Mouse (Mus musculus): ENCODE measurements at regions not wholly inside any gene's neighbourhood (a gene's known extent, or its start where the extent isn't known, plus 50 kb on each side); places are given as distances from the start of the nearest gene placed in this dataset.

DNA sequence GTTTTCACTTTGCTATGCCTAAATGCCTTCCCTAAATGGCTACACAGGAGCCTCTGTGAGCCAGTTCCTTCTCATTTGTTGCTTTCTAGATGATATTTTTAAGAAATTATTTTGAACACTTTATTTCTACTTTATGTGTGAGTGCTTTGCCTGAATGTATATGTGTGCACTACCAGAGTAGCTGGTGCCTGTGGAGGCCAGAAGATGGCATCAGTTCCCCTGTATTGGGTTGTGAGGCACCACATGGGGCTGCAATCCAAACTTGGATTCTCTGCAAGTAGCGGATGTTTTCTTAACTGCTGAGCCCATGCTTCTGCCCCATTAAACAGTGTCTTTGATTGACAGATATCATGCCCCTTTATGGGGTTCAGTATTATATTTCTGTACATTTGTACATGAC lies 103.7 kb downstream of the Lyplal1 start:
- TF ChIP-seq CTCF (IDR thresholded peaks at IDR 0.05; ENCODE audit: low read depth, low read length): peak; percentile 6
- no peak for TF ChIP-seq POLR2A (IDR thresholded peaks at IDR 0.05; ENCODE audit: insufficient read depth, low read length)
- no peak for TF ChIP-seq EP300 (IDR thresholded peaks at IDR 0.05; ENCODE audit: insufficient read depth, low read depth, low read length)

Measured in ES-Bruce4 (cell line).